Mouse (Mus musculus): ENCODE data around the gene Ilkap.

The Ilkap gene

GRCm38 (mm10) chr1:91414903-91415302 is 16.3 kb upstream of the Ilkap start:
- DNase-seq (ENCODE audit: low read depth, low spot score): peak; percentile 28

GRCm38 (mm10) chr1:91413898-91414594 is 15.4 kb upstream of the Ilkap start, which contains the start of gene Hes6:
Hes6 (minus strand) TSS chr1:91414038.
- peak; percentile 87 for DNase-seq (ENCODE audit: low read depth, low spot score)

GRCm38 (mm10) chr1:91413536-91413897 is 14.9 kb upstream of the Ilkap start:
- no peak for DNase-seq (ENCODE audit: low read depth, low spot score)

- peak; percentile 96 for DNase-seq (ENCODE audit: low read depth, low spot score)
These were observed 14.5 kb upstream of the Ilkap start for GRCm38 (mm10) chr1:91413030-91413506.

- no peak for DNase-seq (ENCODE audit: low read depth, low spot score)
These were observed 13.8 kb upstream of the Ilkap start for GRCm38 (mm10) chr1:91412286-91413029.

GRCm38 (mm10) chr1:91411631-91412285 is 13.1 kb upstream of the Ilkap start:
- no peak for DNase-seq (ENCODE audit: low read depth, low spot score)

- DNase-seq (ENCODE audit: low read depth, low spot score): no peak
These were observed 9.2 kb upstream of the Ilkap start for GRCm38 (mm10) chr1:91407819-91408218.

- no peak for DNase-seq (ENCODE audit: low read depth, low spot score)
These were observed 7.0 kb upstream of the Ilkap start for GRCm38 (mm10) chr1:91405406-91406169.

- DNase-seq (ENCODE audit: low read depth, low spot score): no peak
These were observed 6.4 kb upstream of the Ilkap start for GRCm38 (mm10) chr1:91404976-91405375.

GRCm38 (mm10) chr1:91397927-91398259 is 722 bp downstream of the Ilkap start:
- no peak for DNase-seq (ENCODE audit: low read depth, low spot score)

- DNase-seq (ENCODE audit: low read depth, low spot score): no peak
These were observed 8.2 kb downstream of the Ilkap start for GRCm38 (mm10) chr1:91390369-91390768.

GRCm38 (mm10) chr1:91381091-91381471 is 17.5 kb downstream of the Ilkap start:
- no peak for DNase-seq (ENCODE audit: low read depth, low spot score)

GRCm38 (mm10) chr1:91380453-91381090 is 18.0 kb downstream of the Ilkap start:
- peak; percentile 82 for DNase-seq (ENCODE audit: low read depth, low spot score)

- DNase-seq (ENCODE audit: low read depth, low spot score): no peak
These were observed 25.2 kb downstream of the Ilkap start for GRCm38 (mm10) chr1:91373414-91373835.

GRCm38 (mm10) chr1:91370055-91370454 is 28.6 kb downstream of the Ilkap start:
- no peak for DNase-seq (ENCODE audit: low read depth, low spot score)

- DNase-seq (ENCODE audit: low read depth, low spot score): no peak
These were observed 29.2 kb downstream of the Ilkap start for GRCm38 (mm10) chr1:91369408-91369807.

GRCm38 (mm10) chr1:91367295-91367694 is 31.3 kb downstream of the Ilkap start:
- DNase-seq (ENCODE audit: low read depth, low spot score): no peak

GRCm38 (mm10) chr1:91366215-91367108 is 32.2 kb downstream of the Ilkap start, which contains the start of gene Erfe:
Erfe (plus strand) TSS chr1:91366430.
- DNase-seq (ENCODE audit: low read depth, low spot score): peak; percentile 43

GRCm38 (mm10) chr1:91365816-91366214 is 32.8 kb downstream of the Ilkap start:
- no peak for DNase-seq (ENCODE audit: low read depth, low spot score)
